Mouse (Mus musculus) heart, postnatal 10 days (tissue): ENCODE measurements around the gene Nt5dc2. TPM values are rescaled to one million over a fixed set of nuclear protein-coding genes. Genes with fewer than 3 reads are reported as not detected.

Source experiments
- DNase-seq, 2 experiments: peaks; one replicate each; pipeline ENCODE4 v3.0.0; 2021
- intact Hi-C: fragments of 180-260 bp; cut with DNase I; formaldehyde crosslinking; loops from one replicate; pipeline ENCODE4 v1.15.1; 2025
- total RNA-seq, 2 experiments: library from RNA; stranded (reverse); gene quantifications; 2 replicates each; pipeline ENCODE4 v1.2.3; 2021

The Nt5dc2 gene
- total RNA-seq, 2 experiments from 2014 or later, result 53.1 to 57.7 TPM

DNA sequence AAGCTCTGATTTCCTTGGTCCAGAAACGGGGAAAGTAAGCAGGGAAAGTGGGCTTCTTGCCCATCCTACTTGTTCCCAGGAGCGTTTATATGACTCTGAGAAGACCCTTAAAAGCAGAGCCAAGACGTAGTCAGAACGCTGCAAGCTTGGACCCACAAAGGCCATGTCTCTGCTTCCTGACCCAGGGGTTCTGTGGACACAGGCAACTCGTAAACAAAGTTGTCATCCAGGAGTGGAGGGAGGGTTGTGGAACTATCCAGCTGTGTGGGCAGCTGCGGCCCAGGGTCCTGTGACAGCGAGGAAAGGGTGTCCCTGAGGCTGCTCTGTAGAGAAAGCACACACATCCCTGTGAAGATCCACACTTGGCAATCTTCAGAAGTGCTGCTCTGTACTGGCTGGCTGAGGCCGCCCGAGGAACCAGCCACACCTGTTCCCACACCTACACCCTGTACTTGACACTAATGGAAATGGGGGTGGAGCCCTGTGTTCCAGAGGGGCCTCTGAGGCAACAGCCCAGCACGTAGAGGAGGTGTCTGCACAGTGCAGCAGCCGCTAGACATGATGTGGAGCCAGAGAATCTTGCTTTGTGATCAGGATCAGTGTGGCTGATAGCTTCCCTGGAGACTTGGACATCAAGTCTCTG is 2.3 kb downstream of the Nt5dc2 start:
- intact Hi-C loops, result no loop called here
- DNase-seq, result no peak

DNA sequence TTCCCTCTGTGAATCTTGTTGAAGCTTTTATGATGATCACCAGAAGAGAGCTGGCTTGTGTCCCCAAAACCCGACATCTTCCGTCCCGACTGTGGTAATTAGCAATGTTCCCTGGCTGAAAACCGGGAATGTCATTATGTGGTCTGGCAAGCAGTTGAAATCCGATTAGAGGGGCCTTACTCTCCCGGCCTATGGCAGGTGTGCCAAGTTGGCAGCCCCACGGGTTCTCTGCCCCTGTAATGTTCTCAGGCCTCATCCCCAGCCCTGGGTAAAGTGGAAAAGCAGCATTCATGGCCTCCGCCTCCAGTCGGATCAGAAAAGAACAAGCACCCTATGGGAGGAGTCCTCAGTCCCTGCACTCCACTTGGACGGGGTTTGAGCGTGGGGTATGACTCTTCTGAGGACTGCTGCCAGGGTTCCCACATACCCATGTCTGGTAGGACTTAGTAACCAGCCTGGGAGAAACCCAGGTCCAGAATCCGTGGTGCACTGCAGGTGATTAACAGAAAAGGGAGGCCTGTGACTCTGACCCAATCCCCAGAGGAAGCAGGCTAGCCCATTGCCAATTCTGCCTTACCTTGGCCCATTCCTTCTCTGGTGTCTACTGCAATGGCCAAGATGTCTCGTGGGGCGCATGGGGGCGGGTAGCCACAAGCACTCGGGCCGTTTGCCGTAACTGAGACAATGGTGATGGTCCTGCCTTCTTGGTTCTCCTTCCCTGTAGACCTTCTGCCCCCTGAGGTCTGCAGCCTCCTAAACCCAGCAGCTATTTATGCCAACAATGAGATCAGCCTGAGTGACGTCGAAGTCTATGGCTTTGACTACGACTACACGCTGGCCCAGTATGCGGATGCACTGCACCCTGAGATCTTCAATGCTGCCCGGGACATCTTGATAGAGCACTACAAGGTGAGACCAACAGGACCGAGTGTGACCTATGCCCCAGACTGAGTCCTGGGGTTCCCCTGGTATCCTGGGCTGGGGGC is 3.5 kb downstream of the Nt5dc2 start:
- intact Hi-C loops, result no loop called here
- DNase-seq, result peak in 1 of 2 experiments; percentile 38

DNA sequence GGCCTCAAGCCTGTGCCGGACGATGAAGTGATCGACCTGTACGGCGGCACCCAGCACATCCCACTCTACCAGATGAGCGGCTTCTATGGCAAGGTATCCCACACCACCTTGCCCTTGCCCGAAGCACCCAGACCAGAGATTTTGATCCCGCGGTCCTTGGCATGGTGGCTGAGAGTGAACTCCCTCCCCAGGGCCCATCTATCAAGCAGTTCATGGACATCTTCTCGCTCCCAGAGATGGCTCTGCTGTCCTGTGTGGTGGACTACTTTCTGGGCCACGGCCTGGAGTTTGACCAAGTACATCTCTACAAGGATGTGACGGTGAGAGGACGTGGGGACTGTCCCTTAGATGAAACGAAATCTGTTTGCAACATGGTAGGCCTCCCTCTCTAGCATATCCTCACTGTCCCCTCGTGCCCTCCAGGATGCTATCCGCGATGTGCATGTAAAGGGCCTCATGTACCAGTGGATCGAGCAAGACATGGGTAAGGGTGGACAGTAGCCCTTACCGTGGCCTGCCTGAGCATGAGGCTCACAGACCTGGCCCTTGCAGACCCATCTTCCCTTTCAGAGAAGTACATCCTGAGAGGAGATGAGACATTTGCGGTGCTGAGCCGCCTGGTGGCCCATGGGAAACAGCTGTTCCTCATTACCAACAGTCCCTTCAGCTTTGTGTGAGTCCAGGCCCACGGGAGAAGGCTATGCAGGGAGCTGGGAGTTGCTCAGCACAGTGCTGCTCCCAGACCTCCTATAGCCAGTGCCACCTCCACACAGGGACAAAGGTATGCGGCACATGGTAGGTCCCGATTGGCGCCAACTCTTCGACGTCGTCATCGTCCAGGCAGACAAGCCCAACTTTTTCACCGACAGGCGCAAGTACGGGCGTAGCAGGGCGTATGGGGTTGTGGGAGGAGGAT is 4.9 kb downstream of the Nt5dc2 start:
- intact Hi-C loops, result loop anchor here (2.0 kb wide), 1 partner anchor 25 kb away; no protein-coding TSS in a partner anchor
- DNase-seq, result no peak

DNA sequence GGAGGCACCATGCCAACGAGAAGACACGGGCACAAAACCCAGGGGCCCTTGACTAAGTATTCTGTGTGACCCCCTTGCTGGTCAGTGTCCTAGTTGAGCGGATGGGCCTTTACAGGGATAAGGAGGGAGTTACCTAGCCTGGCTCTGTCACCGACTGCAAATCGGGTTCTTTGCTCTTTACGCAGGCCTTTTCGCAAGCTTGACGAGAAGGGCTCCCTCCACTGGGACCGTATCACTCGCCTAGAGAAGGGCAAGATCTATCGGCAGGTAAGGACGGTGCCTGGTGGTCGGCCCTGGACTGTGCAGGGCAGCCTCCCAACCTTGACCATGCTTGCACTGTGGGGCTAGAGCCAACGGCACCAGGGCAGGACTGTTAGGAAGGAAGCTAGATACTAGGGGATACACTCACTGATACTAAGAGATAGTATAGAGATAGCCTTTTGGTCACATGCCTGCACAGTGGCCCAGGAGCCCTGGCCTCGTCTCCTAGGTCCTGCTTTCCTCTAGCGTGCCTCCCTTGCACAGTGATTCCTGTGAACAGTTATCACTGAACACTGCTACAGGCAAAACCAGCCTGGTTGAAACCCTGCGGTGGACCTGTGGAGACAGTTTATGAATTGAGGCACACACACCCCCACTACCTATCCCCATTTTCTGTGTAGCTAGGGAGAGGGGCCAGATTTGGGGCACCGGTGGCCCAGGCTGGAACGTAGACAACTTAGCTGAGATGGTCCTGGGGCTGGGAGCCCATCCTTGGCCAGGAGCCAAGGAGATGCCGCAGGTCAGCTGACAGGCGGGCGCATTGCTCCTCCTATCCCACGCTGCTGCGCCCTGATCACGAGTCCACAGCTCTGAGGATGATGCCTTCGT is 5.8 kb downstream of the Nt5dc2 start:
- no peak for DNase-seq
- intact Hi-C loops, result loop anchor here (2.0 kb wide), 1 partner anchor 24 kb away; no protein-coding TSS in a partner anchor

DNA sequence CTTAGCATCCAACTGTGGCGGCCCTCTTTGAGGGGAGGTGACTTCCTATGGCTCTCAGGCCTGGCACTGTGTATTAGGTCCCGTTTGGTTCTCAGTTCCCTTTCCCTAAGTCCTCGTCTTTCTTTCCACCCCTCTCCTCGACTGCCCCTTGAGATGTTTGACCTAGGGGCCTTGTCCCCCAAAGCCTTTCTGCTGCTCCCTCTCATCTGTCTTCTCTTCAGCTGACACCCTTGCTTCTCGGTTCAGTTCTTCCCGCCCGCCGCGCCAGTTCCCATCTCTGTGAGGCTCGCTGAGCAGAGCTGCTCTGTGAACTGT is 6.4 kb downstream of the Nt5dc2 start:
- intact Hi-C loops, result loop anchor here (2.0 kb wide), 1 partner anchor 24 kb away; no protein-coding TSS in a partner anchor
- DNase-seq, result no peak

DNA sequence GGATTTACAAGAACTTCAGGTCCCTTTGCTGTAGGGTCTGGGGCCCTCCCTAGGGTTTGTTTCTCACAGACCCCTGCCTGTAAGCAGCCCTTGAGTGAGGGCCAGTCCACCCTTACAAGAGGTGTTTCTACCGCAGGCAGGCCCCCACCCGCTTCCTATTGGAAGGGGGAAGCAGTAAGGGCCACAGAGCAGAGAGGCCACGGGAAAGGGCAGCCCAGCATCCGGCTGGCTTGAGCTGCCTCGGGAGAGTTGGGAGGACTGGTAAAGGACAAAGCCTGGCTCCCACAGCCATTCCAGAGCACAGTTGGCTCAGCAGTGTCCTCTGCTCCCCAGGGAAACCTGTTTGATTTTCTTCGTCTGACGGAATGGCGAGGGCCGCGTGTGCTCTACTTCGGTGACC is 6.9 kb downstream of the Nt5dc2 start:
- intact Hi-C loops, result loop anchor here (2.0 kb wide), 1 partner anchor 23 kb away; no protein-coding TSS in a partner anchor
- peak in 1 of 2 experiments; percentile 51 for DNase-seq

DNA sequence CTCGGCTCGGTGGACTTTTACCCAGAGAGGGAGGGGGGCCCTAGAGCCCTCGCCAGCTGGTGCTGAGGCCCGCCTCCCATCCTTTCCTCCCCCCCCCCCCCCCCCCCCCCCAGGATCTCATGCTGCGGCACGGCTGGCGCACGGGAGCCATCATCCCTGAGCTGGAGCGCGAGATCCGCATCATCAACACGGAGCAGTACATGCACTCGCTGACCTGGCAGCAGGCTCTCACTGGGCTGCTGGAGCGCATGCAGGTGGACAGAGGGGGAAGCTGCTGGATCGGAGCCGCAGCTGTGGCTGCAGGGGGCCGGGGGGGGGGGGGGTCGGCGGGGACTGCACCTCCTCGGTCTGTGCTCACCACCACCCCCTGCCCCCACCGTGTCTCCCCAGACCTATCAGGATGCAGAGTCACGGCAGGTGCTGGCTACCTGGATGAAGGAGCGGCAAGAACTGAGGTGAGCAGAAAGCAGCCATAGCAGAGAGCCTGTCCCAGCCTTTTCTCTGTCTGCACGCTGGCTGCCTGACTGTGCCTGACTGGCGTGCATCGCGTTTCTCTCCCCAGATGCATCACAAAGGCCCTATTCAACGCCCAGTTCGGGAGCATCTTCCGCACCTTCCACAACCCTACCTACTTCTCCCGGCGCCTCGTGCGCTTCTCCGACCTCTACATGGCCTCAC is 7.5 kb downstream of the Nt5dc2 start:
- intact Hi-C loops, result no loop called here
- no peak for DNase-seq

DNA sequence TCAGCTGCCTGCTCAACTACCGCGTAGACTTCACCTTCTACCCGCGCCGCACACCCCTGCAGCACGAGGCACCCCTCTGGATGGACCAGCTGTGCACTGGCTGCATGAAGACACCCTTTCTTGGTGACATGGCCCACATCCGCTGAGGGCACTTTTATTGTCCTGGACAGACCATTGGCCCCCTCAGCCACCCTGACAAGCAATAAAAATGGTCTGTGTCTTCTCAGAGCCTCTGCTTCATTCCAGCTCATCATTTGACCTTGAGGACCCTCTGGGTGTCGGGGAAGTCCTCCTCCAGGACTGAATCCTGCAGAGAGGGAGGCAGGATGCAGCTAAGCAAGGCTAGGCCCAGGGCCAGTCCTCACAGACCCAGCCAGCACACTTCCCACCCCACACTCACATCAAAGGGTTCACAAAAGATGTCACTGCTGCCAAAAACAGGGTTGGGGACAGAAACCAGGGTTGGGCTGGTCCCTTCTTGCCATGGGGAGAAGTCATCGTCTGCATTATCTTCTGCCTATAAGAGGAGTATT is 8.1 kb downstream of the Nt5dc2 start:
- intact Hi-C loops, result no loop called here

DNA sequence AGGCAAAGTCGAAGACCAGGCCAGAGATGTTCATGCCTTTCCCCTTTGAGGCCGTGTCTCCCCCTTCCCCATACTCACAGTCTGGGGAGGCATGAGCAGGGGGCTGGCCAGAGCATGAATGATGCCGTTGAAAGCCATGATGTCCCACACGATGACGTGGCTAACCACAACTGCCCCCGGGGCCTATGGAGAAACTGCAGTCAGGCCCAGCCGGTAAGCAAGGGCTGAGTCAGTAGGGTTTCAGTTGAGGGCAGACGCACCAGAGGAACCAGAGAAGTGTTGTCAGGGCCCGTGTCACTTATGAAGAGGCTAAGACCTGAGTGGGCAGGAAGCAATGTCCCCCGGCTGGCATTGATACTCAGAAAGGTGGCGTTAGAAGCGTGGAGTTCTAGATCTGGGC is 8.8 kb downstream of the Nt5dc2 start:
- intact Hi-C loops, result no loop called here
- no peak for DNase-seq

More for the DNA sequence above, 8.1 kb downstream of the Nt5dc2 start:
- DNase-seq, result no peak

DNA sequence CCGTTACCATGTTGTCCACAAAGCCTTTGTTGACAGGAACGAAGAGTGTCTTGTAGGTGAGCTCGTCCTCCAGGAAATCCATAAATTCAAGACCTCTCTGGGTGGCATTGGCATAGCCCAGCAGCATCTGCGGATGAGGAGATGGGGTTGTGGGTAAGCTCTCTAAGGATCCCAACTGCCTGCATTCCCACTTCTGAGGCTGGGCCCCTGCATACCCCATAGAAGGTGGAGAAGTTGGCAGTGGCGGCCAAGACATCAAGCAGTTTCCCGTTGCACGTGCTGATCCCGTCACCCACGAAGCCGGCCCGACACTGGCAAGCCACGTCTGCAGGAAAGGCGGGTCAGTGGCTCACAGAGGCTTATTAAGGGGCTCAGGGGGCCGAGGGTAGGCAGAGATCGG is 9.3 kb downstream of the Nt5dc2 start:
- DNase-seq, result no peak
- intact Hi-C loops, result no loop called here

DNA sequence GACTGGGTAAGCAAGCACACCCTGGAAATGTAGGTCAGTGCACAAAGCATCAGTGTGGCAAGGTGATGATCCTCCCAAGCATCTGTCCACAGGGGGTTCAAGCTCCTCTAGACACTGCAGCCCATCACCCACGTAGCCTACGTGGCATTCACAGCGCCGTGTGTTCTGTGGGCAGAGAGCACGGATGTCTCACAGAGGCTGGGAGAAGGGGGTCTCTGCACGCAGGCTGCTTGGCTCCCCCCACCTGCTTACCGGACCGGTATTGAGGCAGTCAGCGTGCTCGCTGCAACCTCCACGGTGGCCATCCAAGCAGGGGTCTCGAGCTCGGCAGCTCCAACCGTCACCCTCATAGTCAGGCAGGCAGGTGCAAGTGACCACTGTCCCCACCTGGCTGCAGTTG is 10.2 kb downstream of the Nt5dc2 start:
- no peak for DNase-seq

DNA sequence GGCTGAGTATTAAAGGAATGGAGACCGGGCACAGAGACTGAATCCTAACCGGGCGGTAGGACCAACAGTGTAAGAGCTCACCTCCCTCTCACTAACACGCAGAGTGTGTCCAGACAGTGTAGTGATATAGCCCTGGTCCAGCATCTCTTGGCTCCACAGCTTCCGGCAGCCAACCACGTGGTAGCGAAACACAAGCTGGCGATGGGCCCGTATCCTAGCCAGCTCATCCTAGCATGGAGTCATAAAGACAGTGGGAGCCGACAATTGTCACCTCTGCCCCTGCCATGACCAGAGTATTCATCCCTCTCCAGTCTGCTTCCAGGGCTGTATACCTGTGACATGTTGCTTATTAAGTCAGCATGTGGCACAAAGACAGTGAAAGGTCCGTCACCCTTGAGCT is 14.8 kb downstream of the Nt5dc2 start:
- intact Hi-C loops, result loop anchor here (2.0 kb wide), 1 partner anchor 19 kb away; no protein-coding TSS in a partner anchor
- no peak for DNase-seq

More for the DNA sequence above, 10.2 kb downstream of the Nt5dc2 start:
- intact Hi-C loops, result no loop called here

DNA sequence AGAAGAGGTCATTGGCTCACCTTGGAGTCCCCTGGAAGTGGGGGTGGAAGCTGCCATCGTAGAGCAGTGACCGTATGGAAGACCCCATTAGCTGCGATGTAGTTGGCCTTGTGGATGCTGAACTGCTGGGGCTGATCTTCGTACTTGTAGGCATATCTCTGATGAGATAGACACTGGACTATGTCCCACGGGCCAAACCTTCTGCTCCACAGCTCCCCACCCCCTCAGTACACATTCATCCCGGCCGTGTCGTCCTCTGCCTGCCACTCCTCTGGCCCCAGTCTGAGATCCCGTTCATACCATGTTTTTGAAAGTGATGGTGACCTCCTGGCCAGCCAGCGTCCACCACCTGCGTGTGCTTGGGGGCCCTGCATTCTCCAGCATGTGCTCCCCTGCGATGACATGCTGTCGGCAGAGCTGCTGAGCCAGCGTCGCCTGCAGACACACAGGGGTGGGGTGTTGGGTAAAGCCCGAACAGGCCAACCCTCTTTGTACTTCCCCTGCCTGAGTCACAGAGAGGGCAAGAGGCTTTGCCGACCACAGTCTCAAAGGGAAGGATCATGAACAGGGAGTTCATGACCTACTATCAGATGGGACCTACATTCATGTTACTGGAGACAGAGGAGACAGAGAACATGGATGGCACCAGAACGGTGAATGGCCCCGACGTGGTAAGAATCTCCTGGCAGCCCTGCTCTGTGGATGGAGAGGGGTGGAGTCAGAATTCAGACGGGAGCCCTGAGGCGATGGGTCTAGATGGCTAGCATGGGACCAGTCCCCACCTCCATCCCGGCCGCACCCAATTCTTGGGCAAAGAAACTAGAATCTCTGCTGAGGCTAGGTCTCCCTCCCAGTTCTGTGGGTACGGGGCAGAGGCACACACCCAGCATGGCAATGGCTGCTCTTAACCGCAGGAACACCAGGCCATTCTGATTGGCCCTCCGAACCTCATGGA is 29.6 kb downstream of the Nt5dc2 start:
- DNase-seq, result no peak
- intact Hi-C loops, result loop anchor here (2.0 kb wide), 1 partner anchor 24 kb away; no protein-coding TSS in a partner anchor

DNA sequence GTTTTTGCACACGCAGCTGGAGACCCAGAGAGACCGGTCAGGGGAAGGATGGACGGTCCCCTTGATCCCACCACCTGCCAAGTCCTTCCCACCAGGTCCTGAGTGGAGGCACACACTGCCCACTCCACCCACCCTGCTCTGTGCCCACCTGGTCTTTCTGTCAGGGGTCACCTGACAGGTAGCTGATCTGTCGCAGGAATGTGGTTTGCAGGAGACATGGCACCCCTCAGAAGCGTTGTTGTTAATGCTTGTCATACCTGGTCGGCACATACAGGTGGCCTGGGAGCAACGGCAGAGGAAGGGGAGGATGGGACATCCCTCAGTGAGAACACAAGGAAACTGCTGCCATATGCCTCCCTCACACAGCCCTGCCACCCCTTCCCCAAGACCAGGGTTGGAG is 30.3 kb downstream of the Nt5dc2 start:
- no peak for DNase-seq
- intact Hi-C loops, result loop anchor here (2.0 kb wide), 1 partner anchor 24 kb away; no protein-coding TSS in a partner anchor

DNA sequence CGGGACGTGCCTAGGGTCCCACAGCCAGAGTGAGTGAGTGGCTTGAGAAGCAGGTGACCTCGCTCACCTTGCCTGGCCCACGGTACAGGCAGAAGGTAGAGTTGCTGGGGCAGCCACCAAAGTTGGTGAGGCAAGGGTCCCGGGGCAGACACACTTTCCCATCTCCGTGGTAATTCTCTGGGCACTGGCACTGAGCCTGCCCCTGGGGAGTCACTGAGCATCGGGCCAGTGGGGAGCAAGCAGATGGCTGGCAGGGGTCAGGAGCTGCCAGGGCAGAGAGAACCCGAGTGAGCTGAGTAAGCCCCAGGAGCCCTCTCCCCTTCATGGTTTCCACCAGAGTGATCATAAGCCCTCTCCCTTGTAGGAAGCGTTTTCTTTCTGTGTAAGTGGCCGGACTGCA is 30.8 kb downstream of the Nt5dc2 start:
- intact Hi-C loops, result loop anchor here (2.0 kb wide), 1 partner anchor 25 kb away; no protein-coding TSS in a partner anchor
- no peak for DNase-seq

DNA sequence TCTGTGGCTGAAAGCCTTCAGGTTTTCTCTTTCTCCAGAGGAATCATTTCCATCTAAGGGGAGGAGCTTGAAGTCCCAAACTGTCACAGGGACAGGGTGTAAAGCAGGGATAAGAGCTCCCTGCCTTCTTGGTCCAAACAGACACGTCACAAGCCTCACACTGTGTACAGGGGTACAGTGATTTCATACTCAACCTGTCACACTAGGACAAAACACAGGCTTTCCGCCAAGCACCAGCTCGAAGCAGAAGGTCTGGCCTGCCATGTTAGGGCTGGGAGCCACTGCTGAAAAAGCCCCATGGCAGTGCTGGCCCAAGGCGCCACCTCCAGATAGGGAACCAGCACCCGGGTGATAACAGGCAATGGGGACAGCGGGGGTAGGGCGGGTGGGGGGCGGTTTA is 33.2 kb downstream of the Nt5dc2 start:
- intact Hi-C loops, result loop anchor here (2.0 kb wide), 1 partner anchor 19 kb away; no protein-coding TSS in a partner anchor
- peak; percentile 47 to 64 for DNase-seq

DNA sequence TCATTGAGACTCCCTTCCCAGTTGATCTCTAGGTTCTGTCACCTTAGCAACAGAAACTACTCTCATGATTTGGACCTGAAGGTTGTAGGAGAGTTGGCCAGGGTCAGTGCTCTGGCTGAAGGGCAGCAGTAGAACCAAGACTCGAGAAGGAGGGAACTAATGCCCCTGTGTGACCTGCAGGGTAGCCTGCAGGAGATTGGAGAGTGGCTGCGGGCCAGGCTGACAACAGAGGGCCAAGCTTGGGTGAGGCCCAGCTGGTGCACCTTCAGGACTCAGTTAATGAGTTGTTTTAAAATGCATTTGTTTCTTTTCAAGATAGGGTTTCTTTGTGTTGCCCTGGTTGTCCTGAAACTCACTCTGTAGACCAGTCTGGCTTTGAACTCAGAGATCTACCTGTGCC is 34.2 kb downstream of the Nt5dc2 start:
- intact Hi-C loops, result loop anchor here (2.0 kb wide), 1 partner anchor 20 kb away; no protein-coding TSS in a partner anchor
- DNase-seq, result peak; percentile 68 to 71
